Mouse (Mus musculus): ENCODE results near the gene Syngr2.

The Syngr2 gene

GRCm38 (mm10) chr11:117858392-117858791 is 48.9 kb downstream of the Syngr2 start:
- no peak for DNase-seq (ENCODE audit: extremely low spot score, low read depth, low spot score)

GRCm38 (mm10) chr11:117860601-117861000 is 51.1 kb downstream of the Syngr2 start, which contains the start of gene Tmem235:
Gene Tmem235 (plus strand): TSS chr11:117860752.
- DNase-seq (ENCODE audit: extremely low spot score, low read depth, low spot score) = no peak

- no peak for DNase-seq (ENCODE audit: extremely low spot score, low read depth, low spot score)
Observed at GRCm38 (mm10) chr11:117863174-117863856, 53.8 kb downstream of the Syngr2 start.

Measured in hindlimb bud, embryonic 11.5 days (tissue).